Mouse (Mus musculus) stomach, postnatal 0 days (tissue): ENCODE results near the gene Hcrtr1.

Source experiments
- CTCF ChIP-seq: IDR thresholded peaks from 2 replicates; pipeline ENCODE4 v1.5.1; 2016; ENCODE audit warnings: antibody characterized with exemption, low read depth, mild to moderate bottlenecking, moderate library complexity
- EP300 ChIP-seq: optimal IDR thresholded peaks from 2 replicates; pipeline ENCODE3; 2016; ENCODE audit warnings: antibody characterized with exemption

- TF ChIP-seq CTCF (no peak), EP300 (no peak)
Observed at GRCm38 (mm10) chr4:130141786-130142185, 2.6 kb upstream of the Hcrtr1 start.
